In genomic region chr9:46067691-46068090, GRCm38 (mm10) we compare ENCODE assay signal across 10 mouse cellular contexts. TPM values are rescaled to one million over a fixed set of nuclear protein-coding genes. Genes with fewer than 3 reads are reported as not detected.
A peak's percentile ranks its signal among the peaks of the same experiment; 100 is the strongest.
DNase-seq lines count a peak whose midpoint lies in the region; ATAC-seq and TF ChIP-seq lines count a peak whose summit lies in the region.
"Had no signal": no experiment of that assay in that cellular context is flagged by ENCODE, and none has a peak within 500 bp of the region (broad histone marks: within the 10 kb centered on the region; RNA-seq: fewer than 3 reads in every experiment).

No protein-coding gene starts in this region.

- no peak overlapping the region for H3K4me3 ChIP-seq in C2C12 (ENCODE audit: insufficient read depth, poor library complexity, severe bottlenecking)
- no peak overlapping the region for H3K4me3 ChIP-seq in forebrain, embryonic 13.5 days
- no peak overlapping the region for H3K4me3 ChIP-seq in forebrain, embryonic 16.5 days (replicated peaks; ENCODE audit: low read length)
- H3K4me3 ChIP-seq in hindbrain, postnatal 0 days (ENCODE audit: low read length) = no peak overlapping the region
- H3K4me3 ChIP-seq: heart, embryonic 13.5 days; lung, embryonic 15.5 days had no signal

- 84% methylated on average over 7 of the region's 7 CpGs for WGBS in forebrain, embryonic 13.5 days
- 90% methylated on average over 7 of the region's 7 CpGs for WGBS in forebrain, embryonic 16.5 days
- WGBS in hindbrain, postnatal 0 days = 61% methylated on average over 7 of the region's 7 CpGs

- H3K36me3 ChIP-seq in C2C12 (ENCODE audit: control insufficient read depth, insufficient read depth) = no peaks in the 10 kb centered on the region
- H3K36me3 ChIP-seq in forebrain, embryonic 13.5 days (ENCODE audit: poor library complexity, severe bottlenecking) = no peaks in the 10 kb centered on the region
- no peaks in the 10 kb centered on the region for H3K36me3 ChIP-seq in forebrain, embryonic 16.5 days (ENCODE audit: control insufficient read depth, insufficient read depth)
- H3K36me3 ChIP-seq in hindbrain, postnatal 0 days (ENCODE audit: insufficient read depth, low read length) = no peaks in the 10 kb centered on the region
- H3K36me3 ChIP-seq: heart, embryonic 13.5 days; lung, embryonic 15.5 days had no signal

- H3K4me2 ChIP-seq in forebrain, embryonic 13.5 days = no peak overlapping the region
- no peak overlapping the region for H3K4me2 ChIP-seq in forebrain, embryonic 16.5 days (ENCODE audit: low read length)
- H3K4me2 ChIP-seq in hindbrain, postnatal 0 days (ENCODE audit: low read depth, low read length) = no peak overlapping the region
- H3K4me2 ChIP-seq: heart, embryonic 13.5 days; lung, embryonic 15.5 days had no signal

- H3K79me3 ChIP-seq in C2C12 (ENCODE audit: low read depth) = peaks cover 46% of the 10 kb centered on the region

- no peaks in the 10 kb centered on the region for H3K27me3 ChIP-seq in C2C12 (ENCODE audit: control insufficient read depth, insufficient read depth, insufficient read length)
- H3K27me3 ChIP-seq in forebrain, embryonic 13.5 days = no peaks in the 10 kb centered on the region
- H3K27me3 ChIP-seq in forebrain, embryonic 16.5 days (replicated peaks; ENCODE audit: control insufficient read depth, insufficient read depth, low read length) = no peaks in the 10 kb centered on the region
- no peaks in the 10 kb centered on the region for H3K27me3 ChIP-seq in hindbrain, postnatal 0 days (ENCODE audit: insufficient read depth, low read length)
- H3K27me3 ChIP-seq: heart, embryonic 13.5 days; lung, embryonic 15.5 days had no signal

- peaks cover 94% of the 10 kb centered on the region for H3K79me2 ChIP-seq in C2C12 (ENCODE audit: control insufficient read depth, insufficient read depth)

- intact Hi-C loops in gastrocnemius, postnatal 36 days (cut with DNase I) = loop anchor here (2.0 kb wide), 1 partner anchor 53 kb away; no protein-coding TSS in a partner anchor

- peaks cover 28% of the 10 kb centered on the region for H3K4me1 ChIP-seq in forebrain, embryonic 13.5 days
- peaks cover 10% of the 10 kb centered on the region for H3K4me1 ChIP-seq in forebrain, embryonic 16.5 days (replicated peaks; ENCODE audit: control insufficient read depth, insufficient read depth, low read length)
- H3K4me1 ChIP-seq in hindbrain, postnatal 0 days (ENCODE audit: insufficient read depth, low read length) = no peaks in the 10 kb centered on the region

- H3K9me3 ChIP-seq in forebrain, embryonic 13.5 days (replicated peaks) = no peaks in the 10 kb centered on the region
- no peaks in the 10 kb centered on the region for H3K9me3 ChIP-seq in forebrain, embryonic 16.5 days (ENCODE audit: control insufficient read depth, low read length)
- no peaks in the 10 kb centered on the region for H3K9me3 ChIP-seq in hindbrain, postnatal 0 days (ENCODE audit: low read length)
- H3K9me3 ChIP-seq: heart, embryonic 13.5 days; lung, embryonic 15.5 days had no signal

- ATAC-seq in forebrain, embryonic 13.5 days = no peak
- no peak for ATAC-seq in forebrain, embryonic 16.5 days
- ATAC-seq in hindbrain, postnatal 0 days = no peak

- no peak overlapping the region for H3ac ChIP-seq in C2C12 (ENCODE audit: control insufficient read depth, insufficient read length, low read depth)

- H3K9ac ChIP-seq in forebrain, embryonic 13.5 days = no peak overlapping the region
- no peak overlapping the region for H3K9ac ChIP-seq in forebrain, embryonic 16.5 days (replicated peaks; ENCODE audit: low read depth, low read length)
- no peak overlapping the region for H3K9ac ChIP-seq in hindbrain, postnatal 0 days (replicated peaks; ENCODE audit: low read length)
- H3K9ac ChIP-seq: heart, embryonic 13.5 days; lung, embryonic 15.5 days had no signal

- no peak for TF ChIP-seq CTCF in C2C12 (IDR thresholded peaks at IDR 0.05; ENCODE audit: control insufficient read depth, insufficient read depth, insufficient read length)
- TF ChIP-seq CTCF in hindbrain, postnatal 0 days (IDR thresholded peaks at IDR 0.05; ENCODE audit: low read depth) = no peak

- DNase-seq in adipocyte (ENCODE audit: low spot score) = peak; percentile 64
- peak; percentile 44 to 65 for DNase-seq in gastrocnemius, postnatal 36 days
- DNase-seq in lung, postnatal 4 days = peak; percentile 34 to 38
- no peak for DNase-seq in urinary bladder, postnatal 14 days (ENCODE audit: low spot score)
- DNase-seq in hindbrain, postnatal 0 days (ENCODE audit: low spot score) = no peak

- no peak overlapping the region for H3K27ac ChIP-seq in forebrain, embryonic 13.5 days
- no peak overlapping the region for H3K27ac ChIP-seq in forebrain, embryonic 16.5 days (ENCODE audit: low read length)
- no peak overlapping the region for H3K27ac ChIP-seq in hindbrain, postnatal 0 days
- H3K27ac ChIP-seq: heart, embryonic 13.5 days; lung, embryonic 15.5 days had no signal

TF ChIP-seq in C2C12, 6 proteins besides CTCF, POLR2A, EP300 and RAD21:
- TF ChIP-seq CEBPB (IDR thresholded peaks at IDR 0.05; ENCODE audit: low read depth) = no peak
- peak; percentile 37 for TF ChIP-seq MAX (IDR thresholded peaks at IDR 0.05)

RNA-seq across cellular contexts. Expression of gene Sik3, which starts 55.1 kb away (rescaled TPM):
- polyA plus RNA-seq in C2C12 (2012; fragmentation: generic; extraction: Trizol) = 32.0 TPM
- total RNA-seq in gastrocnemius, postnatal 36 days (2021) = 10 to 100 TPM; 28.6 to 43.1 TPM
- polyA plus RNA-seq in forebrain, embryonic 13.5 days (2015; fragmentation: Nextera tagmentation; extraction: Ambion mirVana) = 4.9 TPM in 2 replicates
- 4.9 and 5.3 TPM in 2 replicates for polyA plus RNA-seq in forebrain, embryonic 16.5 days (2015; fragmentation: Nextera tagmentation; extraction: Ambion mirVana)
- total RNA-seq in hindbrain, postnatal 0 days (2014; rRNA removed) = 32.3 and 37.1 TPM in 2 replicates
- polyA plus RNA-seq in hindbrain, postnatal 0 days (2015; fragmentation: Nextera tagmentation; extraction: Ambion mirVana) = 12.5 and 12.6 TPM in 2 replicates

RNA-seq across cellular contexts. Expression of gene Pafah1b2, which starts 55.2 kb away (rescaled TPM):
- polyA plus RNA-seq in C2C12 (2012; fragmentation: generic; extraction: Trizol) = 82.4 TPM
- total RNA-seq in gastrocnemius, postnatal 36 days (2021) = 10 to 100 TPM; 24.7 to 26.8 TPM
- 277 and 295 TPM in 2 replicates for polyA plus RNA-seq in forebrain, embryonic 13.5 days (2015; fragmentation: Nextera tagmentation; extraction: Ambion mirVana)
- polyA plus RNA-seq in forebrain, embryonic 16.5 days (2015; fragmentation: Nextera tagmentation; extraction: Ambion mirVana) = 291 and 321 TPM in 2 replicates
- 137 and 186 TPM in 2 replicates for total RNA-seq in hindbrain, postnatal 0 days (2014; rRNA removed)
- polyA plus RNA-seq in hindbrain, postnatal 0 days (2015; fragmentation: Nextera tagmentation; extraction: Ambion mirVana) = 222 and 243 TPM in 2 replicates

Comparison
In these comparisons a context has a peak if more than half of its experiments do, and no peak if none do; other contexts are left out.
1. DNase-seq: peak in adipocyte (single experiment), gastrocnemius, postnatal 36 days (2 of 2) and lung, postnatal 4 days (2 of 2); none in urinary bladder, postnatal 14 days (single experiment) and hindbrain, postnatal 0 days (single experiment).